Mouse (Mus musculus) stomach, postnatal 0 days (tissue): ENCODE data around the gene 1810049J17Rik.

ENCODE experiments used
- CTCF ChIP-seq: IDR thresholded peaks from 2 replicates; pipeline ENCODE4 v1.5.1; 2016; ENCODE audit warnings: antibody characterized with exemption, low read depth, mild to moderate bottlenecking, moderate library complexity
- EP300 ChIP-seq: optimal IDR thresholded peaks from 2 replicates; pipeline ENCODE3; 2016; ENCODE audit warnings: antibody characterized with exemption

- TF ChIP-seq CTCF: no peak
- no peak for TF ChIP-seq EP300
These were observed 3.2 kb downstream of the 1810049J17Rik start for GRCm38 (mm10) chr15:12318451-12318850.
